Mouse (Mus musculus): ENCODE data around the gene Myo18a.
A peak's percentile ranks its signal among the peaks of the same experiment; 100 is the strongest.
"Not testable (repeated sequence)": the region's sequence is repeated elsewhere in the genome, so short reads cannot be mapped to it uniquely, and the experiment has no call there.

The Myo18a gene

GRCm38 (mm10) chr11:77762783-77763672, at the start of gene Myo18a:
Myo18a (plus strand) TSS chr11:77763246.
- no peak for DNase-seq (ENCODE audit: extremely low spot score, low read depth, low spot score)

DNA sequence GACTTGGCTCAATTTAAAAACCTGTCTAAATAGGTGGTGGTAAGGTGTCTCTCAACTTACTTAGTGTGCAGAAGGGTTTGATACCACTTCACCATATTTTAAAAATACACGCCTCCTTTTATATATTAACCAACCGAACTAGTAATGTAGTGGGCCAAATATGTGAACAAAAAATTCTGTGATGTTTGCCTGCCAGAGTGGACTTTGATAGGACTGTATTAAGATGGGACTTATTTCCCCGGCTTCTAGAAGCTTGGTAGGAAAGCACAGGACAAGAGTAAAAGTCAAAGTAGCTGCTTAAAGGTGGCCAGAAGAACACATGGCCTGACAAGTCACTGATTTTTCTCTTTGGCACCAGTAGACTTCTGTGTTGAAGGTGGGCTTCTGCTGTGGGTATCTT, 49.3 kb upstream of the Myo18a start:
- DNase-seq (ENCODE audit: extremely low spot score, low read depth, low spot score), result no peak

- no peak for DNase-seq (ENCODE audit: extremely low spot score, low read depth, low spot score)
Measured at GRCm38 (mm10) chr11:77719055-77719454, 44.0 kb upstream of the Myo18a start.

DNA sequence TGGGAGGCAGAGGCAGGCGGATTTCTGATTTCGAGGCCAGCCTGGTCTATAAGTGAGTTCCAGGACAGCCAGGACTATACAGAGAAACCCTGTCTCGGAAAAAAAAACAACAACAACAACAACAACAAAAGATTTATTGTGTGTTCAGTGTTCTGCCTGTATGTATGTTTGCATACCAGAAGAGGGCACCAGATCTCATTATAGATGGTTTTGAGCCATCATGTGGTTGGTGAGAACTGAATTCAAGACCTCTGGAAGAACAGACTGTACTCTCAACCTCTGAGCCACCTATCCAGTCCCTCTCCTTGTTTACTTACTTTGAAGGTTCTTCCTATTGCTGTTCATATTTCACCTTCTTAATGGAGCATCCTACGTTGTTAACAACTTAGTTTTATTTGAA, 41.7 kb upstream of the Myo18a start:
- no peak for DNase-seq (ENCODE audit: extremely low spot score, low read depth, low spot score)

DNA sequence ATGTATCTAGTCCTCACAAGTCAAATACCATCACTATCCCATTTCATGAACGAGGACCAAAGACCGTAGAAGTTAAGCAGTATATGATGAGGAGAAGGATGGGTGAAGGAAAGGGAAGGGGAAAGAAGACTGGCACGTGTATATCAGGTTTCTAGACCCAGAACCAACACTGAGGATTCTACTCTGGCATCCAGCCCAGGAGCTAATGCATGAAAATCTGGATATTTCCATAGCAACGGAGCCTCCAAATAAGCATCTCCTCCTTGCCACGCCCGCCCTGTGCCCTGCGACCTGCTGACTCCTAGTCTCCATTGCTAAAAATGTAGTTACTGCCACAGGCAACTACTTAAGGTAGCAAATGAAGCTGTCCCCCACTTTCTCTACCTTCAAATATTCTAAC, 38.3 kb upstream of the Myo18a start:
- DNase-seq (ENCODE audit: extremely low spot score, low read depth, low spot score), result no peak

DNA sequence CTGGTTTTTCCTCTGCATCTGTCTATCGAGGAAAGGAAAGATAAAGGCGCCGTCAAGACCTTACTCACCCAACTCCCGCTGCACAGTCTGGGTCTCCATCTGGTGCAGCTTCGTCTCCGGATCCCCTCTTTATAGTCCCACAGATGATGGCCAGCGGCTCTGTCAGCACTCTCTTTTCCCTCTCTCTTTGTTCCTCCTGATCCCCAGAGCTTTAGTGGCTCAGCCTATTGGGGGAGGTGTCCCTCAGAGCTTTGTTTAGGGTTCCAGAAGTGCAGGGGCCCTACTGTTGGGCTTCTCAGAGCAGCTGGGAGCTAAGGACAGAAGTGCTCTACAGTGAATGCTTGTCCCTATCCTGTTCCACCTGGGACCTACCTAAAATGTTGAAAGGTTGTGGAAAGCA, 37.9 kb upstream of the Myo18a start, which contains the start of gene Cryba1:
Gene Cryba1, minus strand, starts transcription at position 101 of the 400 bp plus-strand sequence.
- DNase-seq (ENCODE audit: extremely low spot score, low read depth, low spot score), result no peak

GRCm38 (mm10) chr11:77728587-77728986, 34.5 kb upstream of the Myo18a start:
- no peak for DNase-seq (ENCODE audit: extremely low spot score, low read depth, low spot score)

DNA sequence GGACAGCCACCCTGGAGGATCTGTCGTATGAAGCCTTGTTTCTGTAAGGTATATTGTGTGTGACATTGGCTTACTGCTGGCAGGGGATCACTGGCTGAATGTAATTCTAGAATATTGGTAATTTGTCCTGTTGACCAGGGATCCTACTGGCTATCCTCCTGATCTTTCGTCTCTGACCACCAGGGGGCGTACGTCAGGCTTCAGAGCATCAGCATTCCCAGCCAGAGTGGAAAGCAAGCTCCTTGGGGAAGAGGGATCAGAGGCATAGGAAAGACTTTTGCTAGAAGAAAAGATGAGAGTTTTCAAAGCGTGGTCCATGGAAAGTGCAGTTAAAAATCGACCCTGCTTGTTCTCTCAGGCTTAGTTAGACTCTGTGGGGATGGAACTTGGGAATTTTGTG, 25.8 kb upstream of the Myo18a start:
- DNase-seq (ENCODE audit: extremely low spot score, low read depth, low spot score), result peak; percentile 73

DNA sequence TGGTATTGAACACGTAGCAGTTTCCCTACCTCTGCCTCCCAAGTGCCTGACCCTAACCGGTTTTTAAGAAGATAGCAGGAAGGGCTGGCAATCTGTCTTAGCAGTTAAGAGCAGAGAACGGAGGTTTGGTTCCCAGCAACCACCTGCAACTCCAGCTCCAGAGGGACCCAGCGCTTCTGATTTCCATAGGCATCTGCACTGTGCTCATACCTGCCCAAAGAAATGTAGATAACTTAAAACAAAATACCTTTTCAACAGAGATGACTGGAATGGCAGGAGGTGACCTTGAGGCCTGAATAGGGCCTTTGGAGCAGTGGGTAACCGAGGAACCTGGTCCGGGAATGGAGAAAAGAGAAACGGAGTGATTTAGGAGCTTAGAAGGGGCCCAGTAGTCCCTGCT, 24.5 kb upstream of the Myo18a start:
- DNase-seq (ENCODE audit: extremely low spot score, low read depth, low spot score), result no peak

- DNase-seq (ENCODE audit: extremely low spot score, low read depth, low spot score), result no peak
Measured at GRCm38 (mm10) chr11:77743966-77744365, 19.1 kb upstream of the Myo18a start.

DNA sequence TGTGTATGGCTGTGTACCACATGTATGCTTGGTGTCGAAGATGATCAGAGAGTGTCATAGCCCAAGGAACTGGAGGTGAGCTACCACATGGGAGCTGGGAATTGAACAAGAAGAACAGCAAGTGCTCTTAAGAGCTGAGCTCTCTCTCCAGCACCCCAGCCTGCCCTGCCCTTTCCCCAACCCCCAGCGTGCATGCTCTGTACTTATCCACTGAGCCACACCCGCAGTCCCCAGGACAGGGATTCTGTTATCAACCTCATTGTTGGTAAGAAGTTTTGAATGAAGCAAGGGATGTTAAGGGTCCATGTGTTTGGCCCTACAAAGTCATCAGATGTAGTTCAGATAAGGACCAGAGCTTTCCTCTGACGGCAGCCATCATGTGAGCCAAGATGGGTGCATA, 16.4 kb upstream of the Myo18a start:
- no peak for DNase-seq (ENCODE audit: extremely low spot score, low read depth, low spot score)

GRCm38 (mm10) chr11:77747103-77747502, 15.9 kb upstream of the Myo18a start:
- not testable (repeated sequence) for DNase-seq (ENCODE audit: extremely low spot score, low read depth, low spot score)

- DNase-seq (ENCODE audit: extremely low spot score, low read depth, low spot score), result no peak
Measured at GRCm38 (mm10) chr11:77748996-77749395, 14.1 kb upstream of the Myo18a start.

DNA sequence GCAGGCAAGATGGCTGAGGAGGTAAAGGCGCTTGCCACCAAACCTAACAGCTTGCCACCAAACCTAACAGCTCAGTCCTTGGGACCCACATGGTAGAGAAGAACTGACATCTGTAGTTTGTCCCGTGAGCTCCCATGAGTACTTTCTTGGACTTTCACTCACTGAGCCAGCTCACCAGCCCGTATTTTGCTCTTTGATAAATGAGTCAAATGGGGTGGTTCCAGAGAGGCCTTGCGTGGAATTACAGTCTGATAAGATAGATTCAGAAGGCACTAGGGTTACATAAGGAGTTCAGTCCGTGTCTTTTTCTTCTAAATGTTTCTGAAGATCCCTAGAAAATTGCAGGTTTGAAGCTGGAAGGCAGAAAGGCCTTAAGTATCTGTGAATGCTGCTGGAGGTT, 10.5 kb upstream of the Myo18a start:
- DNase-seq (ENCODE audit: extremely low spot score, low read depth, low spot score), result no peak

- no peak for DNase-seq (ENCODE audit: extremely low spot score, low read depth, low spot score)
Measured at GRCm38 (mm10) chr11:77753469-77753868, 9.6 kb upstream of the Myo18a start.

DNA sequence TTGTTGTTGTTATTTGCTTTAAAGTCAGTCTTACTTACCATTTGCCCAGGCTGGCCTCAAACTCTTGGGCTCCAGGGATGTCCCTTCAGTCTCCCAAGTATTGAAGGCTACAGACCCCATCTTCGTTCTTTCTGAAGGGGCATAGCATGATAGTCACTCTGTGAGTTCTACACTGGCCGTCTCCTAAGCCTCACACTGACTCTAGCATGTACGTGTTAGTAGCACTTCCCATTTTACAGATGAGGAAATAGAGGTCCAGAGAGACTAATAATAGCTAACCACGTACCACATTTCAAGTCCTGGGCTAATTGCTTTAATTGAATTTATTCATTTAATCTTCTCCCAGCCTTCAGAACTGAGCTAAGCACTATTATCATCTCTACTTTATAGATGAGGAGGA, 3.0 kb upstream of the Myo18a start:
- DNase-seq (ENCODE audit: extremely low spot score, low read depth, low spot score), result no peak

- no peak for DNase-seq (ENCODE audit: extremely low spot score, low read depth, low spot score)
Measured at GRCm38 (mm10) chr11:77763673-77764340, 761 bp downstream of the Myo18a start.

GRCm38 (mm10) chr11:77764694-77765458, 1.8 kb downstream of the Myo18a start:
- DNase-seq (ENCODE audit: extremely low spot score, low read depth, low spot score), result no peak

- DNase-seq (ENCODE audit: extremely low spot score, low read depth, low spot score), result no peak
Measured at GRCm38 (mm10) chr11:77765459-77765777, 2.4 kb downstream of the Myo18a start.

- DNase-seq (ENCODE audit: extremely low spot score, low read depth, low spot score), result no peak
Measured at GRCm38 (mm10) chr11:77766351-77767001, 3.4 kb downstream of the Myo18a start.

DNA sequence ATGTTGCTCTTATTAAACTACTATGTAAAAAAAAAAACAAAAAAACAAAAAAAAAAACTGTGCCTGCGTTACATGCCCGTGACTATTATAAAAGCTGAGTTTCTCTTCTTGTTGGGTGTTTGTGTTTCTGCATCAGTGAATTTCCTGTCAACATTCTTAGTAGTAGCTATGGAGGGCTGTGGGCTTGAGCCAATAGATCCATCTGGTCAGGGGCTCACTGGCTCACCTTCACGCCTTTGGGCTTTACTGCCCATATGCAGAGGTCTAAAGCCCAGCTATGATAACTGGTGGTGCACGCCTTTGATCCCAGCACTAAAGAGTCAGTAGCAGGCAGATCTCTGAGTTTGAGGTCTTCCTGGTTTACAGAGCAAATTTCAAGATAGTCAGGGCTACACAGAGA, 6.5 kb downstream of the Myo18a start:
- no peak for DNase-seq (ENCODE audit: extremely low spot score, low read depth, low spot score)
